Mouse (Mus musculus): ENCODE measurements around the gene Grwd1. TPM values are rescaled to one million over a fixed set of nuclear protein-coding genes. Genes with fewer than 3 reads are reported as not detected.

Gene Grwd1
- total RNA-seq, 2 experiments from 2014 or later = 0.23 to 2.5 TPM

DNA sequence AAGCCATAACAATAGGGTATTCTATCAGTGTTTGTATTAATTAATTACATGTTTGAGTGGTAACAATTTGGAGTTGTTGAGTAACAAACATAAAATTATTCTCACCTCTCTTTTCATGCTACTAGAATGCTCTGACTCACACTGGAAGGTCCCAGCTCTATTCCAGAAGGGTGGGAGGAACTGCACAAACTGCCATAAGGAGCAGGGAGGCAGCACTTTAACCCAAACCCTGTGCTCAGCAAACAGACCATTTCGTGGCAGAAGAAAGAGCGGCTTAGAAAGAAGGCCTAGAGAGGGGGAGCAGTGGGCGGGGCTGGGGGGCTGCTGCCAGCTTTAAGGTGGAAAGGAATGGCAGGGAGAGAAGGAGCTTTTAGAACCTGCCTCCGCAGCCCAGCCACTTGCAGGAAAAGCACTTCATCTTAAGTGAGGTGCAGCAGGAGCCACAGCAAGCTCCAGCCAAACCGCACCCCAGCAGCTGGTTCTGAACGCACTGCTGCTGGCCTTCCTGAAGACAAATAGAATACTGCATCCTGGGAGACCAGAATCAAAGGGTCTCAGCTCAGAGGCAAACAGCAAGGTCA lies 17.8 kb upstream of the Grwd1 start:
- no peak for ATAC-seq (replicated peaks; ENCODE audit: low FRiP score, poor library complexity, severe bottlenecking)

DNA sequence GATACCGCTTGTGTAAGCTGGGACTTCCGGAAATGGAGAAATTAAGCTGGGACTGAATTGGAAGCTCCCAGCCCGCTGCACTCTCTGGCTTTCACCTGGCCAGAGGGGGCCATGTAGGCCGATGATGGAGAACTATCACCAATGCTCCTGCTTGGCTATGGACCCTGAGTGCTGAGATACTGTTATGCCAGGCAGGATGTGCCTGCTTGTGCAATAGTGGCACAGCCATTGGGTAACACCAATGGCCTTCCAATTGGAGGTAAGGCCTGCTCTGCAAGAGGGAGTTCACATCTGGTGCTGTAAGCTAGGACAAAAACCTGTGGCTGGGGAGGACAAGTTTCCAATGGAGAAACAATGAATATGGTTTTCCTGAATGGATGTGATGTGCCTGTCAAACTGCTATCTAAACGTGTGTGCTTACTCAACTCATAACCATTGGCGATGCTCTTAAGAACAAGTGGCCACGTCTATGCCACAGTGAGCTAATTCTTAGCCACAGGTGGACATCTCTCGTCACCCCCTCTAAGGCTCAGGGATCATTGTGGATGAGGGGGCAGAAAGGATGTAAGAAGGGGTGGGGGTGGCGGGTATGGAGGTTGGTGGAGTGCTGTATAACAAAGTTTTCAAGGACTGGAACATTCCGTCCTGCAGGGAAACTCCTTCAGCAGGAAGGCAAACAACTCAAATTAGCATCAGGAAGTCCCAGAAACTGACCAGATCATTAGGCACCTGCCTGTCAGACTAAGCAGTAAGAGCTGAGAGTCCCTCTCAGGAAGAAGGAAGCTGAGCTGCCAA lies 12.4 kb upstream of the Grwd1 start:
- no peak for ATAC-seq (replicated peaks; ENCODE audit: low FRiP score, poor library complexity, severe bottlenecking)

DNA sequence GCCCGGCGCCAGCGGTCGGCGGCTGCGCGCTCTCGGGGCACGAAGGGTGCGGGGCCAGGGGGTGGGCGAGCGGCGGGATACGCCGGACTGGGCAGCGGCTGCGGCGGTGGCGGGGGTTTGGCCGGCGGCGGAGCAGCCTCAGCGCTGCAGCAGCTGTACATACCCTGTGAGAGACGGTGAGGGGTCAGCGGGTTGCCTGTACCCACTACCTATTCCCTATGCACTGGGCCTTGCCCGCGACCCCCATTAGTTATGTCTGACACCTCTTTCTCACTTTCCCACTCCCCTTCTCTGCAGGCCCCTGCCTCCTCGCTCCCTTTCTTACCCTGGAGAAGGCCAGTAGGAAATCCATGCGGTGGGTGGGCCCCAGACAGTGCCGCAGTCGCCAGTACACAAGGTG lies 3.2 kb upstream of the Grwd1 start:
- ATAC-seq (replicated peaks; ENCODE audit: low FRiP score, poor library complexity, severe bottlenecking) = no peak

DNA sequence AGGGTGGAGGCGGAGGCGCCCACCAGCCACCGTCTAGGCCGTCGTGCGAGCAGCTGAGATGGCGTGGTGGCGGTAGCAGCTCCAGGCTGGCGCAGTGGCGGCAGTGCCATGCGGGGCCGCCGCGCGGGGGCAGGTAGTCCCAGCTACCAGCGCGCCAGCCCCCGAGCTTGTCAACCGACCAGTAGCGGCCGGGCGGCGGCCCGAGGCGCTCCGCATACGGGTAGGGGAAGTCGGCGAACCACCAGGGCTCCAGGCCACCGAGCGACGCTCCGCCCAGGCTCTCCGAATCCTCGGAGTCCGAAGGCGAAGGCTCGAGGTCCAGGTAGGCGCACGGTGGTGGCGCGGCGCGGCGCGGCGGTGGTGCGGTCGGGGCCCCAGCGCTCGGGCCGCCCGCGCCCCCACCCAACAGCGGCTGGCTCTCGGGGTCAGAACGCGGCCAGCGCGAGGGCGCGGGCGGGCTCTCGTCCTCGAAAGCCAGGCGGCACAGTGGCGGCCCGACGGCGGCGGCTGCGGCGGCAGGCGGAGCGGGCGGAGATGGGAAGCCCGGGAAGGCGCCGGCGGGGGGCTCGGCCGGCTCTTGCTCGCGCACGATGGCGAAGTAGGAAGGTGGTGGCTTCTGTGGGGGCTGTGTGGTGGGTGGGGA lies 2.5 kb upstream of the Grwd1 start:
- ATAC-seq (replicated peaks; ENCODE audit: low FRiP score, poor library complexity, severe bottlenecking) = no peak

DNA sequence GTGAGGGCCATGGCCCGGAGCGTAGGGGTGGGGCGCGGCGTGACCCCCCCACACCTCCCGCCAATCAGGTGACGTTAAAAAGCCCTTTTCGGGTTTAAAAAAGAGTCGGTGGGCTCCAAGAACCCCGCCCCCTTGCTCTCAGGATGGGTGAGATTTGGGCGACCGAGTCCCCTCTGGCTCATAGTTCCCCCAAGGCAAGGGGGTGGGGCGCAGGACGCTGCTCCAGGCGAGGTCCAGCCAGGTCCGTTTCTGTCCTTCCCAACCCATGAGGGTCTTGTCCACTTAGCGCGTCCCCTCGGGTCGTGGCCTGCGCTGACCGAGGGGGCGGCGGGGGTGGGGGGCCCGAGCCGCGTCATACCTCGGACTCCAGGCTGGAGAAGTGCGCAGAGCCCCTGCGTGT lies 1.7 kb upstream of the Grwd1 start:
- no peak for ATAC-seq (replicated peaks; ENCODE audit: low FRiP score, poor library complexity, severe bottlenecking)

DNA sequence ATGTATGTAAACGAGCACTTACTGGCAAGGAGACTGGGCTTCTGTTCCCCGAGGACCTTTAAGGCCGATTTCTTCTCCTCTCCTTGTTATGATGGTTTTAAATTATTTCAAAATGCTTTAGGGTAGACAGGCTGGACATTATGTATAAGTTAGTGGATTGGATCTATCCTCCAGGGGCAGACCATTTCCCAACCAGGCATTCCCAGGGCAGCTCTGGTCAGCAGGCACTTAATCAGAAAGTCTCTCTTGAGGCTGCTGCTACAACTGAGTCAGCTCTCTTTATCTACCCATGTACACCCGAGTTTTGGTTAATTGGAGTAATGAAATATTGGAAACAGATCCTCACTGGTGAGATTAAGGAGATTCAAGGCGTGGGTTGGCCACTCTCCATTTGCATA lies 383 bp upstream of the Grwd1 start:
- no peak for ATAC-seq (replicated peaks; ENCODE audit: low FRiP score, poor library complexity, severe bottlenecking)

DNA sequence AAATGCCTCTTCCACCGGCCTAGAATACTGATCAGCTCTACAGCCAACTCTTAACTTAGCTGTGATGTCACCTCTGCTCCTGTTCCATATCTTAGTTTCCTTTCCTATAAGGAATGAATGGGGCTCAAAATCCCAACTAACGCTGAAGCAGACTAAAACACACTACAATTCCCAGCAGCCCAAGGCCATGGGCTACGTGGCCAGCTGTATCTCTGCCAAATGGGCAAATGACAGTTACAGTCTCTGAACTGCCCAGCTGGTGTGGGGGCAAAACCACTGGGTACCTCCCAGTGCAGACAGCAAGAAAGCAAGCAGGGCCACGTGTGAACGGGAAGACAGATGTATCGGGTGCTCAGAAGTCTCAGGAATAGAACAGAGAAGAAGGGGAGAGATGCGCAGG lies 4.1 kb downstream of the Grwd1 start:
- ATAC-seq (replicated peaks; ENCODE audit: low FRiP score, poor library complexity, severe bottlenecking) = no peak

DNA sequence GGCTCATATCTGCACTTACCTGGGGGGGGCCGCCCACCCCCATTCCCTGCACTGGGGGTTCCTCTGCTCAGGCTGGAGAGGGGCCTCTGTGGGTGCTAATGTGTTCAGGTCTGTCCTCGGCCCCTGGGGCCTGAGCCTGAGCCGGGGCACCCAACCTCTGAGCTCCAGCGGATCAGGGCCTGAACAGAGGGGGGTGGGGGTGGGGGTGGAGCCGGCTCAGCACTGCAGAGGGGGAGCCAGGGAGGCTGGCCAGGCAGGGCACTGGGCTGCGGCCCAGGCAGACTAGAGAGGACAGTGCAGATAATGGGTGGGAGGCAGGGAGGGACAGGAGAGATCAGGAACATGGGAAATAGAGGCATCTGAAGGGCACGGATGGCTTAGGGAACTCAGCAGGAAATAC lies 6.1 kb downstream of the Grwd1 start, which contains the start of gene Kcnj14:
TSS of gene Kcnj14 (minus strand) at position 185 of the 400 bp plus-strand sequence.
- no peak for ATAC-seq (replicated peaks; ENCODE audit: low FRiP score, poor library complexity, severe bottlenecking)

DNA sequence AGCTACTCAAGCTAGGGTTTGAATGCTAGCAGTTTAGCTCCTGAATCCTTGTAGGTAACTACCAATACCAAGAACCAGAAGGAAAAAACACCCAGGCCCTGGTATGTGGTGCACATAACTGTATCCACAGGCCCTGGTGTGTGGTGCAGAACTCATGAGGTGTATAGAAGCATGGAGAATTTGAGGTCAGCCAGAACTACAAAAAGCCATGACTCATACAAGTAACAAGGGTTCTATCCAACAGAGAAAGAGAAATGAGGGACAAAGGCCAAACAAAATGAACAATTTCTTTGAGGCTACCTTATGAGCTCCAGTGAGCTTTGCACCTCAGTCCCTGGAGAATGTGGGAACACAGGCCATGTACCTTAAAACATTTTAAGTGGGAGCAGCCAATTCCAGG lies 9.8 kb downstream of the Grwd1 start:
- ATAC-seq (replicated peaks; ENCODE audit: low FRiP score, poor library complexity, severe bottlenecking) = no peak

DNA sequence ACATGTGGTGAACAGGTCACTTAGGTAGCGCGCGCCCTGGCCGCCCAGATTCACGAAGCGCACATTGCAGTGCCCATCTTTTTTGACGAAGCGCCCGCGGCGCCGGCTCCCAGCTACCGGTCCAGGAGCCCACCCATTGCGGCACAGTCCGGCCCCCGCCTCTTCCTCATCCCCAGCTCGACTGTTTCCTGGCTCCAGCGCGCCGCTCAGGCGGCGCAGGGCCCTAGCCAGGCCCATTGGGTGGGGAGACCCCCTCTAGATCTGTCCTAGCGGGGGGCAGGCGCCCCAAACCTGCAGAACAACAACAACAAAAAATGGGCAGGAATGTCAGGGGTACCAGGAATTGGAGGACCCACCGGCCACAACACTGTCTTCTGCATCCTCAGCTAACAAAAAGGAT lies 10.9 kb downstream of the Grwd1 start:
- ATAC-seq (replicated peaks; ENCODE audit: low FRiP score, poor library complexity, severe bottlenecking) = no peak

DNA sequence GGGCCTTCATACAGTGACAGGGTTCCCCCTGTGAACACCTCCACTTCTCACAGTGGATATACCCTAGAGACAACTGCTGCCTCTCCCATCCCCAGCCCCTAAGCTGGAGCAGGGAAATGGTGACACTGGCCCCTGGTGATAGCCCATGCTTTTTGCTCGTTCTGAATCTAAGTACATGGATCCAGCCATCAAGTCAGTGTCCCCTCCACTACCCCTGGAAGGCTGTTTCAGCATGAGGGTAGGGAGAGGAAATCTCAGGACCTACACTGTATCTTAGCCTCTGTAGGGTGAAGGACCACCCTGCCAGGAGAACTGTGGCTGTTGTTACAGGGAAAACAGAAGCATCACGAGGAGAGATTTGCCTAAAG lies 14.8 kb downstream of the Grwd1 start:
- ATAC-seq (replicated peaks; ENCODE audit: low FRiP score, poor library complexity, severe bottlenecking) = no peak

DNA sequence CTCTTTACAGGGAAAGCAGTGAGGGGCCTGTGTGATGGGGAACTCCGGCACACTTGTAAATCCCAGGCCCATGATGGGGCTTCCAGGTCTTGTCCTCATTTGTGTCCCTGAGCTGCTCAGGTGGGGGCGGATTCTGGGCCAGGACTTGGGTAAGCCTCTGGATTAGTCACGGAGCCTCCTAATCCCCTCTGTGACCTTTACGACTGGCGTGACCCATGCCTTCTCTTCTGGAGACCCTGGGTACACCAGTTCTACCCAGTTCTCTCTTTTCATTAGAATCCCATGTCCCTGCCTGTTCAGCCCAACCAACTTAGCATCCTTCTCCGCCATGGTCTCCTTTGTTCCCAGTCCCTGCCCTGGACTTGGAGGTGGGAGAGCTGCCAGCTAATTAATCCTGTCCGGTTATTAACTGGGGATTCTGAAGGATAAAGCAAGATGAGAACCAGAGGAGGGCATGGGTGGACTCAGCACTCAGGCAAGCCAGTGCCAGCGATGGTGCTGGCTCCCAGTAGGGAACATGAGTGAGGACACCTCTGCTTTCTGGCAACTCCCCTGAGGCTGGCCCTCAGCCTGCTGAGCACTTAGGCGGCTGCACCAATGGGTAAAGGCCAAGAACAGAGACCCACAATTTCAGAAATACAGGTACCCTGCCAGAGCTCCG lies 15.3 kb downstream of the Grwd1 start:
- no peak for ATAC-seq (replicated peaks; ENCODE audit: low FRiP score, poor library complexity, severe bottlenecking)

DNA sequence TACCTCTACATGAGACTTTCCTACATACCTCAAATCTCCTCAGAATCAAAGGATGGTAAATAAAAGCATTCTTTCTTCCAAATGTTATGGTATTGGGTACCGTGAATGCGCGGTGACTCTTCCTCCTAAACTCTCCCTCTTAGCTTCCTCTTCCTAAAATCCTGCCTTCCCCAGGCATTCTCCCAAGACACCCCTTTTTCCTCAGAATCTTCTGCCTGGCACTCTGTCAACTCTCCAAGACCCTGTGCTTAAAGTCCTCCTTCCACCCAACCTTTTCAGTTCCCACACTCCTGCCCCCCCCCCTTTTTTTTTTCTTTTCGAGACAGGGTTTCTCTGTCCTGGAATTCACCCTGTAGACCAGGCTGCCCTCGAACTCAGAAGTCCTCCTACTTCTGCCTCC lies 15.9 kb downstream of the Grwd1 start:
- no peak for ATAC-seq (replicated peaks; ENCODE audit: low FRiP score, poor library complexity, severe bottlenecking)

DNA sequence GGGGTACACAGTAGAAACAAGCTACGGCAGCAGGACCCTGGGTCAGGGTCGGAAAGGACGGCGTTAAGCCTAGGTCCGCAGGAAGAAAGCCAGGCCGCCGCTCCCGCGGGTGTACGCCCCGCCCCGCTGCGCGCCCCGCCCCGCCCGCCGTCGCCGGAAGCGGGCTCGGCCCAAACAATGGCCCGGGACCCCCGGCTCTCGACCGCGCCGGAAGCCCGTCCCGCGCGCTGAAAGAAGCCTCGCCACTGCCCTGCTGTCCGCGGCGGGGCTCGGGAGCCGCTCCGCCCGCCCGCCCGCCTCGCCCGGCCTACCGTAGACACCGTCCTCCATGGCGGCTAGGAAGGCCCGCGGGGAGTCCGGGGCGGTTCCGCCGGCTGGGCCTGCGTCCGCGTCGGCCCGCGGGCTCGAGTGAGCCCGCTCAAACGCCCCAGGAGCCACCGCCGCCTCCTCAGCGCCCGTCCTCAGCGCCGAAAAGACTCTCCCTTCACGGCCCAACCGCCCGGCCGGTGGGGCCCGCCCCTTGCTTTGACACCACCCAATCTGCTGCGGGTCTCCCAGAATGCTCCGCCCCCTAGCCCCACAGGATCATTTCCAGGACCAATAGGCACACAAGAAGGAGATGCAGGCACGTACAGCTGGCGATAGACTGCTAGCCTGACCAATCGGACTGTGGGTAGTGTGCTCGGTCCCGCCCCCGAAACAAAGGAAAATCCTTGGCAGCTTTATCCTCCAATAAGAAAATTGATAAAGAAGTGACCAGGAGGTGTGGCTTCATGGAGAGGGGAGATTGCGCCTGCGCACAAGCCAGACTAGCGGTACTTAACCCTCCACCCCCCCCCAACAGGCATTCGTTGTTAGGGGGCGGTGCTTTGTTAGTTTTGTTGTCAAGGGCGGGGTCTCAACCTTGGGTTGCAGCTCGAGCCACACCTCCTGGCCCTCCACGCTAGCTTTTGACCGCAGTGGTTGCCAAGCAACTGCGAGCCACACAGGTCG lies 16.7 kb downstream of the Grwd1 start, which contains the start of gene Cyth2:
TSS of gene Cyth2 (minus strand) at position 795 of the 993 bp plus-strand sequence.
- ATAC-seq (replicated peaks; ENCODE audit: low FRiP score, poor library complexity, severe bottlenecking) = peak; percentile 95

DNA sequence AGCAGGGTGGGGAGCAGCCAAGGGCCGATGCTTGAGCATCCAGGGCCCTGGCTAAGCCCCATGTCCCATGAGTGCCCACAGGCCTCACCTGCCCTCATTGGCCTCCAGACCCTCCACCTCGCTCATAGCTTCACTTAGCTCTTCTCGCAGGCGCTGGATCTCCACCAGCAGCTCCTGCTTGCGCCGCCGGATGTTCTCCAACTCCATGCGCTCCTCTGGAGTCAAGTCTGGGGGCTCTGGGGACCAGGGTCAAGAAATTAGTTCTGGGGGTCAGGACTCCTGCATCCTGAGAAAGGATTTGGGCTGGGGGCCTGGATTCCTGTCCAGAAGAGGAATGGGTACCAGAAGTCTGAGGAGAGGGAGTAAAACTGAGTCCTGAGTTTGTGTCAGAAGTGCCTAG lies 17.8 kb downstream of the Grwd1 start:
- no peak for ATAC-seq (replicated peaks; ENCODE audit: low FRiP score, poor library complexity, severe bottlenecking)

DNA sequence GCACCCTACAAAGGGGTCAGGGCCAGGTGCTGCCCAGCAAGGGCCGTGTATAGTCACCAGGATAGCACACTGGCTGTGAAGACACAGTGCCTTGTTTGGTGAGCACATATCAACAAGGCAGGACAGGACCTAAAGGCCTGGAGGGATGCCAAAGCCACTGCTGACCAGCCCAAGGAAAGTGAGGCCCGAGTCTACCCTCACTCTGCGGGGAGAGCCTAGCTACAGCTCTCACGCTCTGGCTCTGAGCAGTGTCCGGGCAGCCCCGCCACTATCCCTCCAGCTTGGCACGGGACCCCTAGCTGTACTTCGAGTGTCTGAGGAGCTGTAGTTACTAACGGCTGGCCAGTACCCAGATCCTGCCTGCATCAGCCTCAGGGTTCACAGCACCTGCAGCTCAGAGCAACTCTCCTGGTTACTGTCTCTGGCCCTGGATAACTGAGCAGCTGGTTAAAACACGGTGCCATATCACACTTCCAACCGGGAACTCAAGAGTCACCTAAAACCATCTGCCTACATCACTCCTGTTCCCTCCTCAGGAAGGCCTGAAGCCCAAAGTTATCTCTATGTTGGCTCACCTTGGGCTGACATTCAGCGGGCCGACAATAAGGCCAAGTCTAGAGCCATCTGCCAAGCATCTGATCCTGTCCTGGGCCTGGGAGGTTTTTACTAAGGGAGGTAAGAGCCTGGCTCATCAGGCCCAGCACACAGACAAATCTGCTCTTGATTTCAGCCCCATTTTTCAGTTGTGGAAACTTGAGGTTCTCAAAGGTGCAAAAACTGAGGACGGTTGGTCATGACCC lies 21.3 kb downstream of the Grwd1 start:
- ATAC-seq (replicated peaks; ENCODE audit: low FRiP score, poor library complexity, severe bottlenecking) = no peak

DNA sequence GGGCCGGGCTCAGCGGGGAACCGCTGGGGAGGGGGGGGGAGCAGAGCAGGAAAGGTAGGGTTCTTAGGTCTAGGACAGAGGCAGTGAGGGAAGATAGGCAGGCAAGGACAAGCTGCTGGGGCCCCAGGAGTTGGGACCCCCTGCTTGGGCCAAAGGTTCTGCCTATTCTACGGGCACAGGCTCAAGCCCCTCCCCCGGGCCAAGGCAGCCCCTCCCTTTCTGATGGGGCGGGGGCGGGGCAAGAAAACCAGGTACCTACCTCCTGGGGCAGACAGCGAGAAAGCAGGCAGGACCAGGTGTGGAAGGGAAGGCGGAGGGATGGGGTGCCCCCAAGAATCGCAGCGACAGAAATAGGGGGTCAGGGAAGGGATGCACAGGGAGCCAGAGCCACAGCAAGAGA lies 22.3 kb downstream of the Grwd1 start:
- ATAC-seq (replicated peaks; ENCODE audit: low FRiP score, poor library complexity, severe bottlenecking) = no peak

DNA sequence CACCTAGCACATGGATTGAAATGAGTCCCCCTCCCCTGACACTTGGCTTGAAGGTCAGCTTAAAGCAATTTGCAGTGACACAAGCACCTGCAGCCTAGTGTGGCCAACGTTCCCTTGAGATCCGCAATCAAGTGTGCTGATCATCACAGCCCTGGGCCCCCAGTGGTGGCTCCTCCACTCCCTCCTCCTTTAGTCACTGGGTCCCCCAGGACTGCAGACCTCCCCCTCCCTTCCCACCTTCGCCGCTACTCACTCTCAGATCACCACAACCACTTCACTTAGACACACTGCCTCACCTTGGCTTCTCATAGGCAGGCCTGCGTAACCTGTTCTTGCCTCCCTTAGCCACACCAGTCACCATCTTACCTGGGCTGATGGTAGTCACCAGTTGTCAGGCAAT lies 24.8 kb downstream of the Grwd1 start:
- ATAC-seq (replicated peaks; ENCODE audit: low FRiP score, poor library complexity, severe bottlenecking) = no peak

DNA sequence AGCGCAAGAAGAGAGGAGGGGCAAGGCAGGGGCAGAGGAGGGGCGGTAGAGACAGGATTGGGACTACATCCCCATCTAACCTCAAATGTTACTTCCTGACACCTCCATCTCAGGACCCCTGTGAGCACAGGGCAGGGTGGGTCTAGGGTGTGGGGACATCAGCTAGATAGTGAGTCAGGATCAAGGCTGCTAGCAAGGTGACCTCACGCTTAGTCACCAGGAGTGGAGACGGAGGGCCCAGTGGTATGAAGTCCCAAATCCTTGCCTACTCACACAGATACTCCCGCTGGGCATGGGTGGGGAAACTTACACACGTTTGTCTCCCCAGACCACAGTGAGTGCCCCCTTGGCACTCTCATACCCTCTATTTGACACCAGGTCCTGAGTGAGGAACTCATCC lies 28.2 kb downstream of the Grwd1 start:
- no peak for ATAC-seq (replicated peaks; ENCODE audit: low FRiP score, poor library complexity, severe bottlenecking)

All from erythroid progenitor cell, adult 5-6 weeks (primary cell).